Mouse (Mus musculus) G1E (cell line): ENCODE measurements around the gene Pdpk1.

Source experiments
- CTCF ChIP-seq: IDR thresholded peaks from 2 replicates; pipeline ENCODE4 v1.5.1; 2012; ENCODE audit warnings: low read depth, low read length, inconsistent platforms, mixed read lengths
- GATA1 ChIP-seq: IDR thresholded peaks from 2 replicates; pipeline ENCODE4 v1.6.1; 2012; ENCODE audit warnings: borderline replicate concordance, low read length, inconsistent platforms, mixed read lengths

GRCm38 (mm10) chr17:24161466-24161865, 10.7 kb upstream of the Pdpk1 start:
- no peak for TF ChIP-seq CTCF
- no peak for TF ChIP-seq GATA1
